Mouse (Mus musculus) kidney, adult 2 months (tissue): Measurements from ENCODE around the gene Csnk2a1.

ENCODE experiments used
- CTCF ChIP-seq: fragments of 200-500 bp; conservative IDR thresholded peaks from 2 replicates; pipeline ENCODE4 v1.5.1; 2011; ENCODE audit warnings: low read depth, mild to moderate bottlenecking, control low read depth, low read length, moderate library complexity, mixed read lengths; ENCODE audit not compliant: insufficient read depth, insufficient read length
- POLR2A ChIP-seq: fragments of 200-500 bp; IDR thresholded peaks from one replicate; pipeline ENCODE4 v1.6.1; 2011; ENCODE audit warnings: low read depth, low read length, control low read depth

GRCm38 (mm10) chr2:152322198-152322597 is 95.6 kb downstream of the Csnk2a1 start:
- TF ChIP-seq POLR2A (no peak), CTCF (no peak)
